9 mouse cellular contexts compared by ENCODE assay signal in the genomic region with DNA sequence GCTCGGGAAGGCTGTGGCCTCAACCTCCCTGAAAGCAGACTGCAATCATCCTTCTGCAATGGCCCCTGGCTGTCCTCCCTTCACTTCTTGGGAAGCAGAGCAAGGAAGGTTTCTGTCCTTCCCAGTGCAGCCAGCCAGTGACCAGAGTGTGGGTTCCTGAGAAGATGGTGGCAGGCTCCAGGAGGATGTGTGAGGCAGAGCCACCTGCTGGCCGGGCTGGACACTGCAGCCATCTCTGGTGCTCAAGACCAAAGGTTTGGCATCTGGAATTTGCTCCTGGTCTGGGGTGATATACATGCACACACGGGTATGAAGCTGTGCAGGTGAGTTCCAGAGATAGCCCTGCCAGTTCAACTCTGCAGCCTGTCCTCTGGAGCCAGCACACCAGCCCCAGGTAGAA.
DNase-seq lines count a peak whose midpoint lies in the region; ATAC-seq lines count a peak whose summit lies in the region.
"Had no signal": no experiment of that assay in that cellular context is flagged by ENCODE, and none has a peak within 500 bp of the region (broad histone marks: within the 10 kb centered on the region; RNA-seq: fewer than 3 reads in every experiment).

No protein-coding gene starts in this region.

- H3K4me3 ChIP-seq in limb, embryonic 11.5 days (ENCODE audit: low read depth, low read length): no peak overlapping the region
- H3K4me3 ChIP-seq: heart, embryonic 15.5 days had no signal

- no peak for ATAC-seq in limb, embryonic 11.5 days (ENCODE audit: insufficient number of reproducible peaks, low FRiP score, low TSS enrichment, low read depth)
- no peak for ATAC-seq in activated CD4-positive, CD25-positive, alpha-beta regulatory T cell, adult 4 months

- H3K9ac ChIP-seq in limb, embryonic 11.5 days (ENCODE audit: low read length): no peak overlapping the region
- H3K9ac ChIP-seq: heart, embryonic 15.5 days had no signal

- no peaks in the 10 kb centered on the region for H3K4me1 ChIP-seq in limb, embryonic 11.5 days (ENCODE audit: control insufficient read depth, insufficient read depth, low read length)

- H3K9me3 ChIP-seq in limb, embryonic 11.5 days (ENCODE audit: control insufficient read depth, low read length): no peaks in the 10 kb centered on the region
- H3K9me3 ChIP-seq: heart, embryonic 15.5 days had no signal

- peak; percentile 34 for DNase-seq in ovary, postnatal 14 days (ENCODE audit: low spot score)
- DNase-seq in ovary, postnatal 10 days (ENCODE audit: low spot score): no peak
- DNase-seq in adrenal gland, adult 2 months: peak; percentile 47
- DNase-seq in cerebellum, postnatal 25 days: peak; percentile 65 to 77
- peak; percentile 53 for DNase-seq in heart, postnatal 4 days
- peak; percentile 81 for DNase-seq in limb, embryonic 11.5 days (ENCODE audit: low spot score)
- peak; percentile 63 to 72 for DNase-seq in right cerebral cortex, adult 2 months (ENCODE audit: low spot score in 2 of 2)

- no peak overlapping the region for H3K4me2 ChIP-seq in limb, embryonic 11.5 days (ENCODE audit: low read depth, severe bottlenecking)
- H3K4me2 ChIP-seq: heart, embryonic 15.5 days had no signal

- no peaks in the 10 kb centered on the region for H3K27me3 ChIP-seq in limb, embryonic 11.5 days (ENCODE audit: control insufficient read depth, insufficient read depth, low read length)
- H3K27me3 ChIP-seq: heart, embryonic 15.5 days had no signal

- 26% methylated on average over 3 of the region's 3 CpGs for WGBS in limb, embryonic 11.5 days

- no peaks in the 10 kb centered on the region for H3K36me3 ChIP-seq in limb, embryonic 11.5 days (ENCODE audit: control insufficient read depth, insufficient read depth, low read length)
- H3K36me3 ChIP-seq: heart, embryonic 15.5 days had no signal

- H3K27ac ChIP-seq in limb, embryonic 11.5 days (replicated peaks; ENCODE audit: low read depth, low read length): no peak overlapping the region
- H3K27ac ChIP-seq: heart, embryonic 15.5 days had no signal
